Comparison of ENCODE assay signal across 12 mouse cellular contexts in the genomic region with DNA sequence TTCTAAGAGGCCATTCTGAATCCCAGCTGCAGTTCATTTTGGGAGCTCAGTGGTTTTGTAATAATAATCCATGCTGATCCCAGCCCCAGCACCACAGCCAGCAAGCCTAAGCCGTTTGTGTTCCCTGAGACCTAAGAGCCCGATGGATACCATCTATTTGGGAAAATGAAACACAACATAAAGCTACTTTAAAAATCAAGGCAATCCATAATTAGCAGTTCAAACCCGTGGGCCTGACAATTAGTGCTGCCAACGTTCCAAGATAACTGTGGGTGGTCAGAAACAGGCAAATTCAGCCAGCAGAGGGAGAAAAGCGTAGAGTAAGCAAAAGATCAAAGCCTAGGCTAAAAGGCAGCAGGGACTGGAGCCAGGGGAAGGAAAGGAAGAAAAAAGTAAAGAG. TPM values are rescaled to one million over a fixed set of nuclear protein-coding genes. Genes with fewer than 3 reads are reported as not detected.
A peak's percentile ranks its signal among the peaks of the same experiment; 100 is the strongest.
DNase-seq lines count a peak whose midpoint lies in the region; ATAC-seq and TF ChIP-seq lines count a peak whose summit lies in the region.
"Had no signal": no experiment of that assay in that cellular context is flagged by ENCODE, and none has a peak within 500 bp of the region (broad histone marks: within the 10 kb centered on the region; RNA-seq: fewer than 3 reads in every experiment).

No protein-coding gene starts in this region.

- H3K4me2 ChIP-seq in heart, postnatal 0 days (ENCODE audit: low read depth, low read length): no peak overlapping the region
- H3K4me2 ChIP-seq in lung, embryonic 15.5 days: no peak overlapping the region
- H3K4me2 ChIP-seq: midbrain, embryonic 12.5 days had no signal

- H3K27ac ChIP-seq in heart, postnatal 0 days (ENCODE audit: low read depth): 0 out of 2 replicates have a peak overlapping the region, but pooled peaks have one; percentile 25
- H3K27ac ChIP-seq in lung, embryonic 15.5 days: peak overlapping the region; percentile 11; the same call in 1 of the 2 replicates
- H3K27ac ChIP-seq: liver, embryonic 14.5 days; midbrain, embryonic 12.5 days had no signal

- no peak for TF ChIP-seq CTCF in heart, postnatal 0 days (IDR thresholded peaks at IDR 0.05; ENCODE audit: low read depth)

- 59% methylated on average over 5 of the region's 5 CpGs for WGBS in heart, postnatal 0 days
- 28% methylated on average over 5 of the region's 5 CpGs for WGBS in lung, embryonic 15.5 days

- no peak overlapping the region for H3K4me3 ChIP-seq in heart, postnatal 0 days (ENCODE audit: low read depth, low read length)
- H3K4me3 ChIP-seq in lung, embryonic 15.5 days: no peak overlapping the region
- H3K4me3 ChIP-seq: midbrain, embryonic 12.5 days had no signal

- no peak overlapping the region for H3K9ac ChIP-seq in heart, postnatal 0 days (replicated peaks; ENCODE audit: low read depth, low read length)
- H3K9ac ChIP-seq in lung, embryonic 15.5 days: no peak overlapping the region
- H3K9ac ChIP-seq: liver, embryonic 14.5 days; midbrain, embryonic 12.5 days had no signal

- H3K27me3 ChIP-seq in heart, postnatal 0 days (ENCODE audit: control insufficient read depth, insufficient read depth, low read length): no peaks in the 10 kb centered on the region
- no peaks in the 10 kb centered on the region for H3K27me3 ChIP-seq in lung, embryonic 15.5 days
- H3K27me3 ChIP-seq: midbrain, embryonic 12.5 days had no signal

- peak; percentile 31 for DNase-seq in cerebellum, adult 11 months
- no peak for DNase-seq in heart, postnatal 0 days (ENCODE audit: low spot score)
- no peak for DNase-seq in heart, adult 18-20 months
- no peak for DNase-seq in lung, adult 18-20 months
- peak; percentile 43 to 50 for DNase-seq in cerebellum, postnatal 10 days
- DNase-seq in retina, postnatal 1 day: no peak
- DNase-seq: heart, postnatal 14 days; kidney, postnatal 14 days had no signal

- peaks cover 9% of the 10 kb centered on the region; the same call in 1 of the 2 replicates for H3K4me1 ChIP-seq in heart, postnatal 0 days (ENCODE audit: control insufficient read depth, insufficient read depth)
- H3K4me1 ChIP-seq in lung, embryonic 15.5 days: peaks cover 53% of the 10 kb centered on the region
- H3K4me1 ChIP-seq: midbrain, embryonic 12.5 days had no signal

- H3K9me3 ChIP-seq in heart, postnatal 0 days (replicated peaks; ENCODE audit: control insufficient read depth, low read length): peaks cover 10% of the 10 kb centered on the region
- 0 out of 2 replicates have a peak, but pooled peaks cover 3% of the 10 kb centered on the region for H3K9me3 ChIP-seq in lung, embryonic 15.5 days
- H3K9me3 ChIP-seq: midbrain, embryonic 12.5 days had no signal

- no peak; the same call in 1 of the 2 replicates for ATAC-seq in cerebellum, adult (ENCODE audit: insufficient number of reproducible peaks, low FRiP score, low TSS enrichment)
- ATAC-seq in heart, postnatal 0 days (ENCODE audit: insufficient read depth, low read depth): no peak
- ATAC-seq in lung, embryonic 15.5 days (ENCODE audit: borderline replicate concordance, extremely low read depth, low FRiP score, low TSS enrichment): no peak

- H3K36me3 ChIP-seq in heart, postnatal 0 days (replicated peaks; ENCODE audit: control insufficient read depth, insufficient read depth, low read length): 0 out of 2 replicates have a peak, but pooled peaks cover 6% of the 10 kb centered on the region
- H3K36me3 ChIP-seq in lung, embryonic 15.5 days: no peaks in the 10 kb centered on the region
- H3K36me3 ChIP-seq: midbrain, embryonic 12.5 days had no signal

- no peak for TF ChIP-seq EP300 in heart, postnatal 0 days (IDR thresholded peaks at IDR 0.05; ENCODE audit: low read depth)

RNA-seq across cellular contexts. Expression of gene Tmod3, which starts 8.1 kb away (rescaled TPM):
- total RNA-seq in heart, postnatal 0 days (2014; rRNA removed; ENCODE audit: low replicate concordance): 40.8 and 58.0 TPM in 2 replicates
- polyA plus RNA-seq in heart, postnatal 0 days (2015; fragmentation: Nextera tagmentation; extraction: Ambion mirVana): 58.1 and 64.9 TPM in 2 replicates
- 10 to 100 TPM; 51.0 to 64.7 TPM for total RNA-seq in heart, adult 18-20 months (2021)
- 155 and 160 TPM in 2 replicates for polyA plus RNA-seq in lung, embryonic 15.5 days (2015; fragmentation: Nextera tagmentation; extraction: Ambion mirVana)

RNA-seq across cellular contexts. Expression of gene Tmod2, which starts 59.8 kb away (rescaled TPM):
- total RNA-seq in heart, postnatal 0 days (2014; rRNA removed; ENCODE audit: low replicate concordance): 2.2 and 3.5 TPM in 2 replicates
- 4.3 and 4.7 TPM in 2 replicates for polyA plus RNA-seq in heart, postnatal 0 days (2015; fragmentation: Nextera tagmentation; extraction: Ambion mirVana)
- total RNA-seq in heart, adult 18-20 months (2021): 1 to 10 TPM; 3.1 to 4.3 TPM
- polyA plus RNA-seq in lung, embryonic 15.5 days (2015; fragmentation: Nextera tagmentation; extraction: Ambion mirVana): 9.4 and 10.1 TPM in 2 replicates

Comparison
In these comparisons a context has a peak if more than half of its experiments do, and no peak if none do; other contexts are left out.
1. DNase-seq: peak in cerebellum, adult 11 months (single experiment) and cerebellum, postnatal 10 days (2 of 2); none in heart, postnatal 0 days (single experiment), heart, adult 18-20 months (0 of 2), lung, adult 18-20 months (0 of 2) and retina, postnatal 1 day (single experiment).